Mouse (Mus musculus) thymus, adult 2 months (tissue): ENCODE data around the gene Sugct.

Experiments
- CTCF ChIP-seq: fragments of 200-500 bp; IDR thresholded peaks from 2 replicates; pipeline ENCODE4 v1.5.1; 2012; ENCODE audit warnings: mild to moderate bottlenecking, control low read depth, low read length, moderate library complexity, borderline replicate concordance; ENCODE audit not compliant: control insufficient read depth, poor library complexity, insufficient read depth; ENCODE audit errors: extremely low read depth
- POLR2A ChIP-seq: fragments of 200-500 bp; IDR thresholded peaks from 2 replicates; pipeline ENCODE4 v1.6.1; 2012; ENCODE audit warnings: mild to moderate bottlenecking, low read length, control low read depth, moderate library complexity; ENCODE audit not compliant: control insufficient read depth, poor library complexity, insufficient read depth; ENCODE audit errors: extremely low read depth

GRCm38 (mm10) chr13:16825619-16826018, 869.7 kb downstream of the Sugct start:
- TF ChIP-seq CTCF = no peak
- TF ChIP-seq POLR2A = no peak
